Mouse (Mus musculus) left cerebral cortex, postnatal 4 days (tissue): Measurements from ENCODE around the gene Eqtn. TPM values are rescaled to one million over a fixed set of nuclear protein-coding genes. Genes with fewer than 3 reads are reported as not detected.

Source experiments
- DNase-seq: peaks from one replicate; pipeline ENCODE4 v3.0.0-alpha.2; 2022
- intact Hi-C: fragments of 180-260 bp; cut with DNase I; formaldehyde crosslinking; loops from one replicate; pipeline ENCODE4 v1.15.1; 2025
- total RNA-seq, 2 experiments: library from RNA; stranded (reverse); gene quantifications; 2 replicates each; pipeline ENCODE4 v1.2.3; 2021

Eqtn gene
- under 1 TPM; 0.48 to 0.62 TPM for total RNA-seq

GRCm38 (mm10) chr4:94928743-94929142 lies at the start of gene Eqtn:
Gene Eqtn (minus strand): TSS chr4:94928843.
- intact Hi-C loops = no loop called here
- DNase-seq = no peak

- DNase-seq = no peak
- intact Hi-C loops = no loop called here
Observed at GRCm38 (mm10) chr4:94973321-94973720, 44.7 kb upstream of the Eqtn start.

GRCm38 (mm10) chr4:94952773-94953172 lies 24.1 kb upstream of the Eqtn start:
- DNase-seq = no peak
- intact Hi-C loops = loop anchor here (10.0 kb wide), 1 partner anchor 1052 kb away; no protein-coding TSS in a partner anchor

GRCm38 (mm10) chr4:94941221-94941855 lies 12.7 kb upstream of the Eqtn start:
- DNase-seq = no peak
- intact Hi-C loops = no loop called here

- DNase-seq = no peak
- intact Hi-C loops = no loop called here
Observed at GRCm38 (mm10) chr4:94901780-94902179, 26.9 kb downstream of the Eqtn start.

- DNase-seq = no peak
- intact Hi-C loops = no loop called here
Observed at GRCm38 (mm10) chr4:94900744-94901143, 27.9 kb downstream of the Eqtn start.

Other genes with a start within 250 kb of the Eqtn start
- 10 to 100 TPM; 12.1 to 13.3 TPM for gene Tek, start 189.6 kb downstream of the Eqtn start, total RNA-seq
- gene Mysm1, start 50.3 kb upstream of the Eqtn start, total RNA-seq = 10 to 100 TPM; 28.8 to 34.3 TPM
- 10 to 100 TPM; 35.5 to 37.4 TPM for gene Jun, start 123.4 kb upstream of the Eqtn start, total RNA-seq